Mouse (Mus musculus): ENCODE results near the gene 1700018G05Rik.
"Not testable (repeated sequence)": the region's sequence is repeated elsewhere in the genome, so short reads cannot be mapped to it uniquely, and the experiment has no call there.

Gene 1700018G05Rik

GRCm38 (mm10) chrX:102928072-102928471 lies at the start of gene 1700018G05Rik:
Gene 1700018G05Rik (plus strand): TSS chrX:102928372.
- DNase-seq (ENCODE audit: low spot score): not testable (repeated sequence)

GRCm38 (mm10) chrX:102908587-102908986 lies 19.6 kb upstream of the 1700018G05Rik start, which contains the start of the genes Dmrtc1a and 1700011M02Rik:
Gene Dmrtc1a (minus strand): TSS chrX:102908687.
Gene 1700011M02Rik (plus strand): TSS chrX:102908905.
- not testable (repeated sequence) for DNase-seq (ENCODE audit: low spot score)

GRCm38 (mm10) chrX:102914823-102915222 lies 13.3 kb upstream of the 1700018G05Rik start:
- not testable (repeated sequence) for DNase-seq (ENCODE audit: low spot score)

- not testable (repeated sequence) for DNase-seq (ENCODE audit: low spot score)
Observed at GRCm38 (mm10) chrX:102926707-102927106, 1.5 kb upstream of the 1700018G05Rik start.

- DNase-seq (ENCODE audit: low spot score): no peak
Observed at GRCm38 (mm10) chrX:102932992-102933570, 4.9 kb downstream of the 1700018G05Rik start.

- DNase-seq (ENCODE audit: low spot score): peak; percentile 39
Observed at GRCm38 (mm10) chrX:102933571-102934394, 5.6 kb downstream of the 1700018G05Rik start.

- DNase-seq (ENCODE audit: low spot score): no peak
Observed at GRCm38 (mm10) chrX:102934395-102934764, 6.2 kb downstream of the 1700018G05Rik start.

GRCm38 (mm10) chrX:102936743-102937142 lies 8.6 kb downstream of the 1700018G05Rik start:
- no peak for DNase-seq (ENCODE audit: low spot score)

- DNase-seq (ENCODE audit: low spot score): not testable (repeated sequence)
Observed at GRCm38 (mm10) chrX:102950136-102950535, 22.0 kb downstream of the 1700018G05Rik start.

- peak; percentile 7 for DNase-seq (ENCODE audit: low spot score)
Observed at GRCm38 (mm10) chrX:102958917-102959316, 30.7 kb downstream of the 1700018G05Rik start.

GRCm38 (mm10) chrX:102960581-102960980 lies 32.4 kb downstream of the 1700018G05Rik start:
- no peak for DNase-seq (ENCODE audit: low spot score)

Measured in left cerebral cortex, adult 11 months (tissue).